Mouse (Mus musculus) liver, embryonic 11.5 days (tissue): Measurements from ENCODE around the gene Brox. TPM values are rescaled to one million over a fixed set of nuclear protein-coding genes. Genes with fewer than 3 reads are reported as not detected.

ENCODE experiments used
- ATAC-seq: fragments of 200-750 bp; cut with Nextera tagmentation; replicated peaks from 2 replicates; pipeline ENCODE4 v1.8.0; 2017; ENCODE audit warnings: moderate number of reproducible peaks, mild to moderate bottlenecking, moderate TSS enrichment, moderate library complexity; ENCODE audit not compliant: low FRiP score
- DNase-seq: peaks from one replicate; pipeline ENCODE4 v3.0.0-alpha.2; 2017; ENCODE audit warnings: low spot score
- H3K27ac ChIP-seq: fragments of 300-500 bp; sonication (generic); 2 replicates; pipeline ENCODE4 v1.5.1; 2014; ENCODE audit warnings: mild to moderate bottlenecking, low read depth, low read length, control low read depth
- H3K27me3 ChIP-seq: fragments of 300-500 bp; sonication (generic); replicated peaks from 2 replicates; pipeline ENCODE4 v1.6.1; 2014; ENCODE audit warnings: low read length, mixed read lengths; ENCODE audit not compliant: control insufficient read depth, insufficient read depth
- H3K36me3 ChIP-seq: fragments of 300-500 bp; sonication (generic); 2 replicates; pipeline ENCODE4 v1.6.1; 2014; ENCODE audit warnings: mild to moderate bottlenecking, low read length, moderate library complexity, mixed read lengths; ENCODE audit not compliant: control insufficient read depth, insufficient read depth
- H3K4me1 ChIP-seq: fragments of 300-500 bp; sonication (generic); replicated peaks from 2 replicates; pipeline ENCODE4 v1.6.1; 2014; ENCODE audit warnings: low read length, mixed read lengths; ENCODE audit not compliant: control insufficient read depth, insufficient read depth
- H3K4me2 ChIP-seq: fragments of 300-500 bp; sonication (generic); 2 replicates; pipeline ENCODE4 v1.6.1; 2014; ENCODE audit warnings: mild to moderate bottlenecking, control low read depth, moderate library complexity
- H3K4me3 ChIP-seq: fragments of 300-500 bp; sonication (generic); 2 replicates; pipeline ENCODE4 v1.5.1; 2014; ENCODE audit warnings: low read depth, low read length, control low read depth
- H3K9ac ChIP-seq: fragments of 300-500 bp; sonication (generic); 2 replicates; pipeline ENCODE4 v1.6.1; 2014; ENCODE audit warnings: low read depth, low read length, control low read depth
- H3K9me3 ChIP-seq: fragments of 300-500 bp; sonication (generic); 2 replicates; pipeline ENCODE4 v1.6.1; 2016; ENCODE audit warnings: low read length, inconsistent platforms, mixed read lengths; ENCODE audit not compliant: control insufficient read depth
- whole genome bisulfite sequencing: fragments of 180-500 bp; shearing (Covaris S2); extraction: QIAGEN DNeasy Blood & Tissue Kit; methylation state at CpG from one replicate; pipeline ENCODE4 v1.1.7; 2014; 5-methylcytosine and 5-hydroxymethylcytosine counted together
- polyA plus RNA-seq: library from polyadenylated mRNA; unstranded; fragments of >200 nt; fragmentation: Nextera tagmentation; extraction: Ambion mirVana; gene quantifications from 2 replicates; pipeline ENCODE4 v1.2.1, GENCODE M21; 2014

The Brox gene
- polyA plus RNA-seq, 1 experiment from 2014 or later: 27.2 TPM

DNA sequence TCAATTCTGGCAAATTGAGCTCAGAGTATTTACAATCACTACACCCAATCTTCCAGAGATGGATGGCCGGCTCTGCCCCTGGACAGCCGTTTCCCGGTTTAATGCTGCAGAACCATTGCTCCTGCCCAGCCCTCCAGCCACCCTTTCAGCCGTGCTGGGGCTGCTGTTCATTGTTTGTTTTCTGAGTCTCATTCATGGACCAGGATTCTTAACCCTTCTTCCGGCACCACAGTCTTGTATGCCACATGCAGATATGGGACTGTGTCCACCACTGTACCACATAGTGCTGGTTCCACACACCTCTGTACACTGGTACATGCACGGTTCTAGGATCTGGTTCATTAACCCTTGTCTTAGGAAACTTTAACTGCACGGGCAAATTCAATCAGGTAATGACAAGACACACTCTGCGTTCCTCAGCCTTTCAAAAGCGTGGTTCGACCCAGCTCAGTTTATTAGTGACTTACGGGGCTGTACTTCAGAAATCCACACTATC lies 63.3 kb downstream of the Brox start:
- Histone ChIP-seq H3K9me3 (no peaks in the 10 kb centered on the region), H3K36me3 (no peaks in the 10 kb centered on the region), H3K4me2 (no peak overlapping the region), H3K9ac (no peak overlapping the region), H3K27me3 (no peaks in the 10 kb centered on the region), H3K27ac (no peak overlapping the region), H3K4me3 (no peak overlapping the region), H3K4me1 (peaks cover 7% of the 10 kb centered on the region; the same call in 1 of the 2 replicates)
- 79% methylated on average over 11 of the region's 11 CpGs for WGBS
- DNase-seq (no peak), ATAC-seq (no peak)

GRCm38 (mm10) chr1:183232985-183233678 lies 63.9 kb downstream of the Brox start:
- no peak overlapping the region for H3K27ac ChIP-seq
- H3K9me3 ChIP-seq: no peaks in the 10 kb centered on the region
- WGBS: 72% methylated on average over 7 of the region's 7 CpGs
- ATAC-seq (peak; percentile 71), DNase-seq (no peak)
- no peaks in the 10 kb centered on the region for H3K27me3 ChIP-seq
- no peak overlapping the region for H3K4me2 ChIP-seq
- no peak overlapping the region for H3K9ac ChIP-seq
- H3K4me3 ChIP-seq: no peak overlapping the region
- H3K36me3 ChIP-seq: no peaks in the 10 kb centered on the region
- H3K4me1 ChIP-seq: peaks cover 7% of the 10 kb centered on the region; the same call in 1 of the 2 replicates

GRCm38 (mm10) chr1:183227469-183227868 lies 69.6 kb downstream of the Brox start:
- H3K4me1 ChIP-seq: peaks cover 3% of the 10 kb centered on the region; the same call in 1 of the 2 replicates
- DNase-seq: no peak
- H3K36me3 ChIP-seq: no peaks in the 10 kb centered on the region
- H3K9ac ChIP-seq: no peak overlapping the region
- no peaks in the 10 kb centered on the region for H3K27me3 ChIP-seq
- H3K27ac ChIP-seq: no peak overlapping the region
- H3K4me2 ChIP-seq: no peak overlapping the region
- H3K9me3 ChIP-seq: no peaks in the 10 kb centered on the region
- no peak for ATAC-seq
- WGBS: 64% methylated on average over 7 of the region's 7 CpGs
- no peak overlapping the region for H3K4me3 ChIP-seq

Other genes starting within 250 kb of the Brox start
- gene Disp1, start 75.7 kb downstream of the Brox start, polyA plus RNA-seq: 7.7 and 7.8 TPM in 2 replicates
- gene Aida, start 679 bp downstream of the Brox start, polyA plus RNA-seq: 17.6 and 21.1 TPM in 2 replicates
- gene Mia3, start 72.3 kb upstream of the Brox start, polyA plus RNA-seq: 72.8 and 85.5 TPM in 2 replicates
- 12.4 and 13.9 TPM in 2 replicates for gene Taf1a, start 91.7 kb upstream of the Brox start, polyA plus RNA-seq
- gene Hhipl2, start 120.9 kb upstream of the Brox start, polyA plus RNA-seq: 0.08 and 0.10 TPM in 2 replicates